In genomic region chr9:9104761-9105160, GRCm38 (mm10) we compare ENCODE assay signal across 21 mouse cellular contexts.
DNase-seq lines count a peak whose midpoint lies in the region; ATAC-seq and TF ChIP-seq lines count a peak whose summit lies in the region.
"Had no signal": no experiment of that assay in that cellular context is flagged by ENCODE, and none has a peak within 500 bp of the region (broad histone marks: within the 10 kb centered on the region; RNA-seq: fewer than 3 reads in every experiment).

No protein-coding gene starts in this region.

- no peak overlapping the region for H3K4me3 ChIP-seq in intestine, embryonic 15.5 days (replicated peaks)
- no peak overlapping the region for H3K4me3 ChIP-seq in intestine, postnatal 0 days (ENCODE audit: low read depth, low read length)
- no peak overlapping the region for H3K4me3 ChIP-seq in lung, embryonic 15.5 days
- H3K4me3 ChIP-seq in stomach, embryonic 16.5 days (replicated peaks; ENCODE audit: low read length), result no peak overlapping the region
- H3K4me3 ChIP-seq: forebrain, embryonic 13.5 days; hindbrain, embryonic 15.5 days; megakaryocyte, embryonic 14.5 days; neural tube, embryonic 13.5 days; stomach, embryonic 15.5 days had no signal

- DNase-seq in lung, postnatal 14 days, result no peak
- peak; percentile 65 for DNase-seq in gonadal fat pad, adult 2 months (ENCODE audit: low read depth)
- DNase-seq in spleen, postnatal 14 days (ENCODE audit: low spot score in 2 of 2), result no peak
- no peak for DNase-seq in spleen, postnatal 4 days (ENCODE audit: low spot score in 2 of 2)
- DNase-seq: cerebellum, adult 11-12 months; cerebellum, postnatal 36 days; heart, postnatal 10 days; kidney, adult 8-10 months; layer of hippocampus, adult 9-11 months; right cerebral cortex, postnatal 4 days; thymus, postnatal 4 days had no signal

- H3K9me3 ChIP-seq in intestine, embryonic 15.5 days, result no peaks in the 10 kb centered on the region
- H3K9me3 ChIP-seq in intestine, postnatal 0 days (ENCODE audit: control insufficient read depth), result no peaks in the 10 kb centered on the region
- H3K9me3 ChIP-seq in lung, embryonic 15.5 days, result no peaks in the 10 kb centered on the region
- no peaks in the 10 kb centered on the region for H3K9me3 ChIP-seq in stomach, embryonic 16.5 days (replicated peaks; ENCODE audit: control insufficient read depth, low read length)
- H3K9me3 ChIP-seq: forebrain, embryonic 13.5 days; hindbrain, embryonic 15.5 days; neural tube, embryonic 13.5 days; stomach, embryonic 15.5 days had no signal

- no peaks in the 10 kb centered on the region for H3K27me3 ChIP-seq in intestine, embryonic 15.5 days (replicated peaks)
- H3K27me3 ChIP-seq in intestine, postnatal 0 days (replicated peaks; ENCODE audit: control insufficient read depth, insufficient read depth, low read length), result no peaks in the 10 kb centered on the region
- no peaks in the 10 kb centered on the region for H3K27me3 ChIP-seq in lung, embryonic 15.5 days
- no peaks in the 10 kb centered on the region for H3K27me3 ChIP-seq in stomach, embryonic 16.5 days (ENCODE audit: control insufficient read depth, insufficient read depth, low read length)
- H3K27me3 ChIP-seq: forebrain, embryonic 13.5 days; hindbrain, embryonic 15.5 days; megakaryocyte, embryonic 14.5 days; neural tube, embryonic 13.5 days; stomach, embryonic 15.5 days had no signal

- no peak overlapping the region for H3K4me2 ChIP-seq in intestine, embryonic 15.5 days (replicated peaks)
- H3K4me2 ChIP-seq in intestine, postnatal 0 days (replicated peaks; ENCODE audit: low read depth), result no peak overlapping the region
- H3K4me2 ChIP-seq in lung, embryonic 15.5 days, result no peak overlapping the region
- no peak overlapping the region for H3K4me2 ChIP-seq in stomach, embryonic 16.5 days (ENCODE audit: low read depth, low read length)
- H3K4me2 ChIP-seq: forebrain, embryonic 13.5 days; hindbrain, embryonic 15.5 days; neural tube, embryonic 13.5 days; stomach, embryonic 15.5 days had no signal

- no peak overlapping the region for H3K27ac ChIP-seq in intestine, embryonic 15.5 days
- H3K27ac ChIP-seq in intestine, postnatal 0 days (ENCODE audit: low read depth, low read length), result no peak overlapping the region
- H3K27ac ChIP-seq in lung, embryonic 15.5 days, result no peak overlapping the region
- H3K27ac ChIP-seq in stomach, embryonic 16.5 days (ENCODE audit: low read length), result no peak overlapping the region
- H3K27ac ChIP-seq: forebrain, embryonic 13.5 days; hindbrain, embryonic 15.5 days; liver, embryonic 14.5 days; neural tube, embryonic 13.5 days; stomach, embryonic 15.5 days had no signal

- peak; percentile 51; the same call in 1 of the 2 replicates for ATAC-seq in intestine, embryonic 15.5 days
- no peak for ATAC-seq in intestine, postnatal 0 days
- ATAC-seq in lung, embryonic 15.5 days (ENCODE audit: borderline replicate concordance, extremely low read depth, low FRiP score, low TSS enrichment), result peak; percentile 81; the same call in 1 of the 2 replicates
- peak; percentile 58; the same call in 1 of the 2 replicates for ATAC-seq in stomach, embryonic 16.5 days (ENCODE audit: insufficient read depth, low FRiP score)
- ATAC-seq: forebrain, embryonic 13.5 days had no signal

- no peak overlapping the region for H3K9ac ChIP-seq in intestine, embryonic 15.5 days
- no peak overlapping the region for H3K9ac ChIP-seq in intestine, postnatal 0 days (ENCODE audit: low read depth, low read length)
- H3K9ac ChIP-seq in lung, embryonic 15.5 days, result no peak overlapping the region
- H3K9ac ChIP-seq in stomach, embryonic 16.5 days (ENCODE audit: low read length), result no peak overlapping the region
- H3K9ac ChIP-seq: forebrain, embryonic 13.5 days; hindbrain, embryonic 15.5 days; liver, embryonic 14.5 days; neural tube, embryonic 13.5 days; stomach, embryonic 15.5 days had no signal

- WGBS in intestine, embryonic 15.5 days, result 36% methylated on average over 3 of the region's 3 CpGs
- 52% methylated on average over 3 of the region's 3 CpGs for WGBS in intestine, postnatal 0 days
- 41% methylated on average over 3 of the region's 3 CpGs for WGBS in lung, embryonic 15.5 days
- WGBS in stomach, embryonic 16.5 days, result 51% methylated on average over 3 of the region's 3 CpGs

- no peak for TF ChIP-seq CTCF in intestine, postnatal 0 days (IDR thresholded peaks at IDR 0.05; ENCODE audit: low read depth)

- H3K4me1 ChIP-seq in intestine, embryonic 15.5 days (replicated peaks), result no peaks in the 10 kb centered on the region
- H3K4me1 ChIP-seq in intestine, postnatal 0 days (replicated peaks; ENCODE audit: control insufficient read depth, insufficient read depth, low read length), result no peaks in the 10 kb centered on the region
- 0 out of 2 replicates have a peak, but pooled peaks cover 3% of the 10 kb centered on the region for H3K4me1 ChIP-seq in lung, embryonic 15.5 days
- no peaks in the 10 kb centered on the region for H3K4me1 ChIP-seq in stomach, embryonic 16.5 days (ENCODE audit: control insufficient read depth, insufficient read depth, low read length)
- H3K4me1 ChIP-seq: forebrain, embryonic 13.5 days; hindbrain, embryonic 15.5 days; megakaryocyte, embryonic 14.5 days; neural tube, embryonic 13.5 days; stomach, embryonic 15.5 days had no signal

- no peaks in the 10 kb centered on the region for H3K36me3 ChIP-seq in intestine, embryonic 15.5 days
- no peaks in the 10 kb centered on the region for H3K36me3 ChIP-seq in intestine, postnatal 0 days (ENCODE audit: control insufficient read depth, insufficient read depth)
- no peaks in the 10 kb centered on the region for H3K36me3 ChIP-seq in lung, embryonic 15.5 days
- H3K36me3 ChIP-seq in stomach, embryonic 16.5 days (ENCODE audit: control insufficient read depth, insufficient read depth, low read length), result no peaks in the 10 kb centered on the region
- H3K36me3 ChIP-seq: hindbrain, embryonic 15.5 days; neural tube, embryonic 13.5 days; stomach, embryonic 15.5 days had no signal
